Mouse (Mus musculus) spleen, postnatal 0 days (tissue): Measurements from ENCODE around the gene Rom1. TPM values are rescaled to one million over a fixed set of nuclear protein-coding genes. Genes with fewer than 3 reads are reported as not detected.

Experiments
- polyA plus RNA-seq: library from polyadenylated mRNA; unstranded; fragments of >200 nt; fragmentation: Nextera tagmentation; extraction: Ambion mirVana; gene quantifications from 2 replicates; pipeline ENCODE4 v1.2.1, GENCODE M21; 2015

Rom1 gene
- polyA plus RNA-seq = 2.9 and 3.7 TPM in 2 replicates

DNA sequence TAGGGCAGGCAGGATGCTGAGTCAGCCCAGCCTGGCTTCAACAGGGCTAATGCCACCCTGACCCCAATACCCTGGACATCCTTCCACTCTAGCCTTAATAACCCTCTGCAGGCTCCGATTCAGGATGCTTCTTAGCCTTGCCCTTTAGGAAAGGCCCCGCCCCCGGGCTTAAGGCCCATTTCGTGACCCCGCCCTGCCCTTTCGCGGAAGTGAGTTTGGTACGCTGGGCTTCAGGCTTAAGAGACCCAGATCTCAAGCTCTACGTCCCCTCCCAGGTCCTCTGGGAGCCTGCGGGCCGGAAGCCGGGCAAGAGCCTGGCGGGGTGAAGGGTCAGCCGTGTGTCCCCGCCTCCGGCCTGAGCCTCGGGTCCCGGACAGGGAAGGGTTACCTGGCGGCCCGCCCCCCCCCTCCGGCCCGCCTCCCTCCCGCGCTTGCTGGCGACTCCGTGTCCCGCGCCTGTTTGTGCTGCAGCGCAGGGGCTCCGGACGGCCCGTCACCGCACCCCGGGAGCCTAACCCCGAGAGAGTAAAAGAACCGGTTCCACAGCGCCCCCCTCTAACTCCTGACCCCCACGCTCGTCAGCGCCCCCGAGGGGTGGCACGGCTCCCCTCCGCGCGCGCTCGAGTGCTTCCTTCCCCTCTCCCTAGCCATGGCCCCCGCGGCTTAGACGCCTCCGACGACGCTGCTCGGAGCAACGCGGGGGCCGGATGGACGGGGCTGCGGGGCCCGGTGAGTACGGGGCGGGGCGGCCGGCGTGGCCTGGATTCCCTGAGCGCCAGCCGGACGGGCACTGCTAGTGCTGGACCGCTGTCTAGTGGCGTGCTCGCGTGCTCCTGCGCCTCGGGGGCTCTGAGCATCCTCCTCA is at the start of gene Rom1, which contains the start of gene Eml3:
Gene Rom1, minus strand, starts transcription at position 133 of the 865 bp plus-strand sequence.
Gene Eml3, plus strand, starts transcription at position 329 of the 865 bp plus-strand sequence.

DNA sequence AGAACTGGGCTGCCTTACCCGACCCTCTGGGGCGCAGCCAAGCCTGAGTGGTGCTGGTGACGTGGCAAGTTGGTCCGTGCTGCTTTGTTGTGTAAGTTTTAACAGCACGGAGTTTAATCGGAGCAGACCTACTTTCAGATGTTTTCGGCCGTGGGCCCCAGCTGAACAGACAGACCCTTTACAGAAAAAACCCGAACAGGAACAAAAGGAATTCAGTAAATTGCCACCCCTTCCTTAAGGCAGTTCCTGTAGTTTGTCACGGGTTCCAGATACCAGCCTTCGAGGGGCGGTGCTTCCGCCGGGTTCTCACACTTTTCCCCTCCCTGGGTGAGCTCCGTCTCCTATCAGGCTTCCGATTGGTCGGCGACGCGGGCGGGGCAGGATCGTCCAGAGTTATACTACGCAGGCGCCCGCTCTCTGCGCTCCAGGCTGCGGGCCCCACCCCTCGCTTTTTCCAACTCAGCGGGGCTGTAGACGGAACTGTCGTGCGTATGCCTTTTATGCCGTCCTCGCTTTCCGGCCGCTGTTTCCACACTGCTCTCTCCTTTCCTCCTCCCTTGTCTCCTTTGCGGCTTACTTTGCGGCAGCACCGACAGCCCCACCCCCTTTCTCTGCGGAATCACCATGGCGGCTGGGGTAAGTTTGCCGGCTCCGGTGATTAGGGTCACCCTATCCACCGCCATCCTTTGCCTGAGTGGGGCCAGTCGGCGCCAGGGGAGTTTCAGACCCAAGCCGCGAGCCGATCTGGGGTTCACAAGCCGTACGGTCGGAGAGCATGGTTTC is 37.6 kb upstream of the Rom1 start, which contains the start of gene Eef1g:
Gene Eef1g, plus strand, starts transcription at position 452 of the 783 bp plus-strand sequence.

DNA sequence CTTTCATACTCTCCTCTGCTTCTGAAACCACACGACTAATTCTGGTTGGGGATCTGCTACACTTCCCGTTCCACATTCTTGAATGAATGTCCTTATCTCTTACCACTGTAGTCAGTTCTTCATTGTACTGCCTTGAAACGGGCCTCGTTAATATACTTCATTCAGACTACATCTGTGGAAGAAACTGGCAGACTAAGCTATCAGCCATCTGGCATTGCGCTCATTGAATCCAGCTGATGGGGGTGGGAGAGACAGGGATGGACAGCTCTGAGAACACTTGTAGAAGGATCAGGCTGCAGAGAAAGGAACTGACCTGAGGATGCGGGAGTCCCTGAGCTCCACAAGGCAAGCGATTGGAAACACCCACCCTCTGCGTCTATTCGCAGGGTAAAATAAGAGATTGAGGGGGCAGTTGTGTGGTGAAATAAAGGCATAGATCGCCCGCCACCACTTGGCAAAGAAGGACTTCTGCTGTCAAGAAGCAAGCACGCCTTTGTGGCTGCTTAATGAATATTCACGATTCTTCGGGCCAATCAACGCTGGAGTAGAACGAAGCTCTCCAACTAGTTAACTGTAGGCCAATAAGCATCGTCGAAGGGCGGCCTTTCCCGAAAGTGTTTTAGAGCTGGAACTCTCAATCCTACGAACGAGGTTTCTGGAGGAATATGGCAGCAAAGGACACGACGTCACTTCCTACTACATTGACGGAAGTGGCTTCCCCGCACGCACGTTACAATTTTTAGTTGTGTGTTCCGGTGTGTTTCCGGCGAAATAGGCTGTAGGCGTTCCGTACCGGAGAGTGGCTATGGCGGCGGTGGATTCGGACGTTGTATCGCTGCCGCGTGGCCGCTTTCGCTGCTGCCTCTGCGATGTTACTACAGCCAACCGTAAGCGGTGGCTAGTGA is 24.2 kb upstream of the Rom1 start, which contains the start of gene Tut1:
Gene Tut1, plus strand, starts transcription at position 713 of the 905 bp plus-strand sequence.

DNA sequence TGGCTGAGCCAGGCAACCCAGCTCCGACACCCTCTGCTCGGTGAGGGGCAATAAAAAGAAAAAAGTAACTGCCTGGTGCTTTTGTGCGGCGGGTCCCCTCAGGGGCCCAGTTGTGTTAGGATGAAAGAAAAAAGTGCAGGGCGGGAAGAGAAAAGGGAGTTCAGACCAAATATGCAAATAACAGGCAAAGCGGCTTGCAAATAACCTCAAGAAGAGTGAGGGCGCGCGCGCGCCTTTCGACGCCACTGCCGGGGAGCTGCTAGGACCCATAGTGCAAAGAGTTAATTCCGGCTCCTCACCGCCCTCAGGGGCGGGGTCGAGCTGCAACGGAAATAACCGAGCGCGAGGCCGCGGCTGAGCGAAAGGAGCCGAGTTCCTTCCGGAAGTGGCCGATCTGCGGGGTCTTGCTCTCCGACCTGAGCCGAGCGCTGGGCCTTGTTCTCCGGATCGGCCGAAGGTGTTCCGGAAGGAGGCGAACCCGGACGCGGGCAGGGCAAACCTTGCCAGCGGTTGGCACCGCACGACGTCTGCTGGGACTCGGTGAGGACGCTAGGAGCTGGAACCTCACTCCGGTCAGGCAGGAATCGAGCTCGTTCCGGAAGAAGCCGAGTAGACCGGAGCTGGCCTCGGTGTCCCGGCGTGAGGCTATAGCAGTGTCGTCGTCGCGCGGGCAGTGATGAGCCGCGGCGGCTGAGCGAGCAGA is 12.5 kb upstream of the Rom1 start, which contains the start of gene Mta2:
Gene Mta2, plus strand, starts transcription at position 361 of the 703 bp plus-strand sequence.

DNA sequence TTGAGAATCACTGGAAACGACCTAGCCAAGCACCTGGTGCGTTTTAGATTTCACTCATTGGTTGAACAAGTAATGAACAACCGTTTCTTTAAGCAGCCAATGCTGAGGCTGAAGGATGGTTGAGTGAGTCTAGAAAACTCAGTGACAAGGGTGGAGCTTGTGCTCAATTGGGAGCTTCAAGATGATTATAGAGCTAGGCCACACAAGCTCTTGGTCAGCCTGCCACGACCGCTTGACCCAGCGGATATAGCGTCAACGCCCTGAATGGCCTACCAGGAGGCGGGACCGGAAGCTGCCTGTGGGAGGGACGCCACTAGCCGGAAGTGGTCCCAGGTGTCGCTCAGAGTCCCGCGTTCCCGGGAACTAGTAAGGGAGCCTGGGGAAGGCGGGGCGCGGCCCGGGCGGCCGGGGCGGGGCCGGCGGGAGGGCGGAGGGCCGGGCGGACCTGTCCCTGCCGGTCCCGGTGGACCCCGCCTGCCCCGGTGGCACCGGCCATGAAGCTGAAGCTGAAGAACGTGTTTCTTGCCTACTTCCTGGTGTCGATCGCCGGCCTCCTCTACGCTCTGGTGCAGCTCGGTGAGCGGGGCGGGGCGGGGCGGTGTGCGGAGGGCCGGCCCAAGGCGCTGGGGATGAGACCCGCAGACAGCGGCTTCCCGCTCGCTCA is 9.0 kb downstream of the Rom1 start, which contains the start of gene B3gat3:
Gene B3gat3, plus strand, starts transcription at position 302 of the 664 bp plus-strand sequence.

DNA sequence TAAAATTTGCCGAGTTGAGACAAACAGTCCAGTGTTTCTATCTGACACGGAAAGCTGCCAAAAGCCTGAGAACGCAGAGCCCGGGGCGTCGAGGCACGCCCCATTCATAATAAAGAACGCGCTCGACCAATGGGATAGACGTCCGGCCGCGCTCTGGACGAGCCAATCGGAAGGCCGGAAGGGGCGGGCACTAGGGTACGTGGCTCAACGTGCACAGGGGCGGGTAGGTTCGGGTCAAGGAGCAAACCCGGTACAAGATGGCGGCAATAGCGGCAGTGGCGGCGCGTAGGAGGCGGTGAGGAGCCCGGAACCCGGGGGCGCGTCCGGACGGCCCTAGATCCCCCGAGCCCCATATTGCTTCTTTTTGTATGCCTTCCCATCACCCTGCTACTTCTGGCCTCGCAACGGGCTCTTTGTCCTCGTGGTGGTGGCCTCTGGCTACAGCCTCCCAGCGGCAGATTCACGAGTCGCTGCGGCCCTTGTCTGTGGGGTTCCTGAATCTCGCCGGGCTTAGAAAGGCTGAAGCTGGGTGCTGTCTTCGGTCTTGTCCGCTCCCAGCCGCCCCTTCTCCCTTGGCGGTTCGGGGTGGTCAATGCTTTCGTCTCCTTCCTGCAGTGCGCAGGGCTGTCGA is 31.2 kb downstream of the Rom1 start, which contains the start of gene Ganab:
Gene Ganab, plus strand, starts transcription at position 207 of the 631 bp plus-strand sequence.

DNA sequence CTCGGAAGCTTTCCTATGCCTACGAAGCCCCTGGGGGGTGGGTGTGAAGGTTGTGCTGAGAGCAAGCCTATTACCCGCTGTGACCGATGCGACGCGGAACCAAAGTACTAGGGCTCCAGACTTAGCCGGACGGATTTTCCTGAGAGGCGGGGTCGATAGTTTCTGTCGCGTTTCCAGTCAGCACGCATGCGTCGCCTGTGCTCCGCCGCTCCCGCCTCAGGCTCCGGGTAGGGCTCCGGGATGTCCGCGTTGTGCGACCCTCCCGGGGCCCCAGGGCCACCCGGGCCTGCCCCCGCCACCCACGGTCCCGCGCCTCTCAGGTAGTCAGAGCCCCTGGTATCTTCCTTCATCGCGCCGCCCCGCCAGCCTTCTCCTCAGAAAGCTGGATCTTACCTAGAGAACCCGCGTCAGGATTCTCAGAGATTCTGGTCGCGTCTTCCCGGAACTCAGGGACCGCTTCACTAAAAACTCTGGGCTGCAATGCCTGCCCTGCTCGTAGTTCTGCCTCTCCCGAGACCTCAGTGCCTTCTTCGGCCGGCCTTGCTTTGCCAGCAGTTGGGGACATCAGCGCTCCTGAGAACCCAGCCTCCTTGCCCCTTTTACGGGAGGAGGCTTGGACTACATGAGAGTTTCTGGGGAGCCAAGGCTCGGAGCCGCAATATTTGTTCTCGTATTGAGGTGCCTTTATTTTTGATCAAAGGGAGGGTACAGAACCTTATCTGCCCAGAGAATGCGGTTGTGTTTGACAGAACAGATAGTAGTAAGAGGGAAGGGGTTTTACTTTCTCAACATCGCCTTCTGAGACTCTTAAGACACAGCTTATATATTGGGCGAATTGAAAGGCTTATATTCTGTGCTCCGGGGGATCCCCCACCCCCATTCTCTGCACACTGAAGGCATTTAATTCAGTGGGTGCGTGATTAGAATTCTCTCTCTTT is 36.1 kb downstream of the Rom1 start, which contains the start of gene Ints5:
Gene Ints5, plus strand, starts transcription at position 177 of the 938 bp plus-strand sequence.

DNA sequence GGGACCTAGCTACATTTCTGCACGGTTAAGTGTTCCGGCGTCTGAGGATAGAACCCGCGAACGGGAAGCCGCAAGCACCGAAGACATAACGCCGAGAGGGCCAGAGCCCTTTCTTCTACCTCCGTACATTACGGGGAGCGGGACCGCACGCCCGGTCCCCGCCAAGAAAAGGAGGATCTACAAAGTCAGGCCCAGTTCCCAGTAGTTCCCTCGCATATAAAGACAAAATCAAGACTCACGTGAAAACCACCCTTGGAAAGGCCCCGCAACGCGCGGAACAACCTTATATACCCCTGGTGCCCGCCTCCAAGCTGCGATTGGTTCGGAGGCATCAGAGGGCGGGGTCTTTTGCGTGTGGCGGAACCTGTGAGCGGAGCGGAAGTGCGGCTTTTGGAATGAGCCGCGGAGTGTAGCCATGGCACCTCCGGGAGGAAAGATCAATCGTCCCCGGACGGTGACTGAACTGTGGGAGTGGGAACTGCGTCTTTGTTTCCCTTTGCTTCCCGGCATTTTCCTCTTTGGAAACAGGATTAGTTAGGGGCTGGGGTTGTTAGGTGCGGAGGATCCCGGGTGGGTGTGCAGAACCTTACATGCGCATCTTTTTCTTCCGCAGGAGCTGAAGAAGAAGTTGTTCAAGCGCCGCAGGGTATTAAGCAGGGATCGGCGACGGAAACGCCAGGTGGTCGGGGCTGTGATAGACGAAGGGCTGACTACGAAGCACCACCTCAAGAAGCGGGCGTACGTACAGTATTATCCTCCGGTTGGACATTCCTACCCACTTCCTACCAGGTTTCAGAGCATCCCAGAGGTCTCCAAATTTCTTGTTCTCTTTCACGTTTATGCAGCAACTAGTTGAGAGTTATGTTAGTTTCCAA is 40.4 kb downstream of the Rom1 start, which contains the start of the genes 1810009A15Rik and Gm49416:
Gene 1810009A15Rik, plus strand, starts transcription at position 343 of the 875 bp plus-strand sequence.
Gene Gm49416, plus strand, starts transcription at position 416 of the 875 bp plus-strand sequence.

DNA sequence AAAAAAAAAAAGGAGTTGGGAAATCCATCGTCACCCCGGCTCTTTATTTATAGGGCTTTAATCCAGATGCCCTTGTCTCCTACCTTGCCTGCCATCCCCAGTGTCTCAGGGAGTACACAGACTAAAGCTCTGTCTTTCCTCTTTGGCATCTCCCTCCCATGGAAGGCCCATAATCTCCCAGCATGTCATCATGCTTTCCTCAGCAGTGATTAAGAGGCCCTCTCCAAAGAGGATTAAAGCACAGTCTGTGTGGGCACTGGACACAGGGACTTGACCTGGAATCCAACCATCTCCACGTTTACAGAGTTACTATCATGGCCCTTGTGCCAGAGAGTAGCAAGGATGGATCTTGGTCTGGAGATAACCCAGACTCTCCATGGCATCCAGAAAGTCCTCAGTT is 45.5 kb downstream of the Rom1 start, which contains the start of the genes Lbhd1 and Gm49403:
Gene Lbhd1, plus strand, starts transcription at position 117 of the 400 bp plus-strand sequence.
Gene Gm49403, plus strand, starts transcription at position 315 of the 400 bp plus-strand sequence.

DNA sequence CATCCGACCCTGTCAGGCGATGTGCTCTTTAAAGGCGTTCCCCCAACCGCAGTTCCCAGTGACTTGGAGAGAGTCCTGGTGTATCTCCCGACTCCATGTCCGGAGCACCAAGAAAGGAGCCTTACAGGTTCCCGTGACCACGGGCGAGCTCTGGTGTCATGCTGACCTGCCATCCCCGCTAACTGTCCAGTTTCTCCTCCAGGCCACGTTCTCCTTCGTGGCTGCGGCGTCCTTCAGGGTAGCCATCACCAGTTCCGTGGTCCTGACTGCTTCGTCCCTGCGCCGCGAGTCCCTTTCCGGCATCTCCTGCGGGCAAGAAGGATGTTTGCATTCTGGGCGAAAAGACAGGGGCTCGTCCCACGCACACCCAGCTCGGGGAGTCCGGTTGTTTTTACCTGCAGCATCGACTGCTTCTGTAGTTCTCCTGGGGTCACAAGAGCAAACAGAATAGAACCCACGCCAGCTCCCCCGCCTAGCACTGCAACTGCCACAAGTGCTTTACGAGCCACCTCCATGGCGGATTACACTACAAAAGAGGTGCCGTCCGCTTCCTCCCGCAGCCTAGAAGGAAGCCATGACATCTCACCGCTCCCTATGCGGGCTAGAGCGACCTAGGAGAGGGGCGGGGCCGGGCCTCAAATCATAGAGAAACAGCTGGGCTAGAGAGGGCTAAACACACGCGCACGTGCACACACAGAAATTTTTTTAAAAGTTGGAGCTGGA is 48.7 kb downstream of the Rom1 start, which contains the start of gene Uqcc3:
Gene Uqcc3, minus strand, starts transcription at position 613 of the 723 bp plus-strand sequence.

Other genes starting within 250 kb of the Rom1 start
- gene Slc3a2, start 206.0 kb downstream of the Rom1 start, polyA plus RNA-seq = 101 and 102 TPM in 2 replicates
- gene Wdr74, start 193.5 kb downstream of the Rom1 start, polyA plus RNA-seq = 64.9 and 68.8 TPM in 2 replicates
- 0.65 and 0.69 TPM in 2 replicates for gene 1700092M07Rik, start 188.6 kb downstream of the Rom1 start, polyA plus RNA-seq
- gene Stx5a, start 187.9 kb downstream of the Rom1 start, polyA plus RNA-seq = 56.9 and 66.5 TPM in 2 replicates
- 95.6 and 109 TPM in 2 replicates for gene Nxf1, start 172.3 kb downstream of the Rom1 start, polyA plus RNA-seq
- gene Tmem223, start 158.4 kb downstream of the Rom1 start, polyA plus RNA-seq = 79.4 and 82.5 TPM in 2 replicates
- gene Tmem179b, start 154.9 kb downstream of the Rom1 start, polyA plus RNA-seq = 134 and 140 TPM in 2 replicates
- 13.4 and 15.6 TPM in 2 replicates for gene Taf6l, start 142.9 kb downstream of the Rom1 start, polyA plus RNA-seq
- gene Polr2g, start 130.8 kb downstream of the Rom1 start, polyA plus RNA-seq = 103 and 108 TPM in 2 replicates
- 1.5 and 1.9 TPM in 2 replicates for gene Zbtb3, start 126.8 kb downstream of the Rom1 start, polyA plus RNA-seq
- 29.3 and 32.7 TPM in 2 replicates for gene Ttc9c, start 110.0 kb downstream of the Rom1 start, polyA plus RNA-seq
- 5.6 and 5.7 TPM in 2 replicates for gene Hnrnpul2, start 109.3 kb downstream of the Rom1 start, polyA plus RNA-seq
- not detected in 2 replicates for gene AC129217.1, start 99.6 kb downstream of the Rom1 start, polyA plus RNA-seq
- gene Bscl2, start 91.9 kb downstream of the Rom1 start, polyA plus RNA-seq = 40.2 and 40.8 TPM in 2 replicates
- 0.48 and 0.53 TPM in 2 replicates for gene Gng3, start 90.2 kb downstream of the Rom1 start, polyA plus RNA-seq
- 1.2 and 1.7 TPM in 2 replicates for gene Lrrn4cl, start 78.6 kb downstream of the Rom1 start, polyA plus RNA-seq
- 128 and 131 TPM in 2 replicates for gene Ubxn1, start 57.9 kb downstream of the Rom1 start, polyA plus RNA-seq
- 55.1 and 57.2 TPM in 2 replicates for gene Uqcc3, start 48.4 kb downstream of the Rom1 start, polyA plus RNA-seq
- gene Lbhd1, start 45.6 kb downstream of the Rom1 start, polyA plus RNA-seq = 44.3 and 52.1 TPM in 2 replicates
- not detected in 2 replicates for gene Gm49403, start 45.4 kb downstream of the Rom1 start, polyA plus RNA-seq
- 54.0 and 56.8 TPM in 2 replicates for gene 1810009A15Rik, start 40.5 kb downstream of the Rom1 start, polyA plus RNA-seq
- not detected in 2 replicates for gene Gm49416, start 40.4 kb downstream of the Rom1 start, polyA plus RNA-seq
- 22.6 and 23.2 TPM in 2 replicates for gene Ints5, start 36.4 kb downstream of the Rom1 start, polyA plus RNA-seq
- gene Ganab, start 31.3 kb downstream of the Rom1 start, polyA plus RNA-seq = 28.2 and 35.2 TPM in 2 replicates
- gene B3gat3, start 9.0 kb downstream of the Rom1 start, polyA plus RNA-seq = 23.7 and 26.2 TPM in 2 replicates
- 19.5 and 23.4 TPM in 2 replicates for gene Eml3, start 196 bp upstream of the Rom1 start, polyA plus RNA-seq
- gene Mta2, start 12.5 kb upstream of the Rom1 start, polyA plus RNA-seq = 105 and 110 TPM in 2 replicates
- gene Tut1, start 24.5 kb upstream of the Rom1 start, polyA plus RNA-seq = 15.3 and 15.8 TPM in 2 replicates
- gene Eef1g, start 37.7 kb upstream of the Rom1 start, polyA plus RNA-seq = 261 and 275 TPM in 2 replicates
- 11.6 and 16.8 TPM in 2 replicates for gene Ahnak, start 59.9 kb upstream of the Rom1 start, polyA plus RNA-seq
- gene Scgb1a1, start 158.6 kb upstream of the Rom1 start, polyA plus RNA-seq = 0.30 and 1.2 TPM in 2 replicates
- gene Asrgl1, start 206.3 kb upstream of the Rom1 start, polyA plus RNA-seq = 16.3 and 19.8 TPM in 2 replicates